24 mouse cellular contexts compared by ENCODE assay signal in genomic region chr2:72875677-72876076, GRCm38 (mm10).
"Had no signal": no experiment of that assay in that cellular context is flagged by ENCODE, and none has a peak within 500 bp of the region (broad histone marks: within the 10 kb centered on the region; RNA-seq: fewer than 3 reads in every experiment).

No protein-coding gene starts in this region.

- H3K27me3 ChIP-seq: heart, embryonic 13.5 days; heart, embryonic 15.5 days; hindbrain, embryonic 13.5 days; hindbrain, embryonic 15.5 days; kidney, embryonic 15.5 days; limb, embryonic 12.5 days had no signal

- H3K9ac ChIP-seq: heart, embryonic 13.5 days; heart, embryonic 15.5 days; hindbrain, embryonic 13.5 days; hindbrain, embryonic 15.5 days; kidney, embryonic 15.5 days; limb, embryonic 12.5 days had no signal

- H3K4me3 ChIP-seq: heart, adult 2 months; heart, embryonic 13.5 days; heart, embryonic 15.5 days; hindbrain, embryonic 13.5 days; hindbrain, embryonic 15.5 days; kidney, embryonic 15.5 days; limb, embryonic 10.5 days; limb, embryonic 12.5 days had no signal

- H3K27ac ChIP-seq: heart, adult 2 months; heart, embryonic 13.5 days; heart, embryonic 15.5 days; hindbrain, embryonic 13.5 days; hindbrain, embryonic 15.5 days; hindbrain, postnatal 0 days; kidney, embryonic 15.5 days; kidney, postnatal 0 days; limb, embryonic 10.5 days; limb, embryonic 12.5 days had no signal

- H3K4me2 ChIP-seq: heart, embryonic 11.5 days; heart, embryonic 13.5 days; heart, embryonic 15.5 days; hindbrain, embryonic 13.5 days; hindbrain, embryonic 15.5 days; kidney, embryonic 15.5 days; limb, embryonic 12.5 days had no signal

- H3K4me1 ChIP-seq: heart, embryonic 13.5 days; heart, embryonic 15.5 days; hindbrain, embryonic 13.5 days; hindbrain, embryonic 15.5 days; kidney, embryonic 15.5 days; limb, embryonic 10.5 days; limb, embryonic 12.5 days had no signal

- H3K9me3 ChIP-seq: heart, embryonic 13.5 days; heart, embryonic 15.5 days; hindbrain, embryonic 13.5 days; hindbrain, embryonic 15.5 days; kidney, embryonic 15.5 days; limb, embryonic 10.5 days; limb, embryonic 12.5 days had no signal

- H3K36me3 ChIP-seq: heart, embryonic 13.5 days; heart, embryonic 15.5 days; hindbrain, embryonic 13.5 days; hindbrain, embryonic 15.5 days; kidney, embryonic 15.5 days; limb, embryonic 10.5 days; limb, embryonic 12.5 days had no signal

- DNase-seq: gastrocnemius, postnatal 14 days; gastrocnemius, postnatal 36 days; heart, adult 2 months; heart, postnatal 14 days; heart, postnatal 36 days; kidney, adult 11 months; kidney, adult 2 months; kidney, adult 9 months; kidney, postnatal 14 days; kidney, postnatal 4 days; layer of hippocampus, adult 9-11 months; layer of hippocampus, postnatal 36 days; liver had no signal

- ATAC-seq: hindbrain, postnatal 0 days; intestine, embryonic 16.5 days had no signal
